Mouse (Mus musculus) embryonic facial prominence, embryonic 12.5 days (tissue): ENCODE data around the gene Mxd1. TPM values are rescaled to one million over a fixed set of nuclear protein-coding genes. Genes with fewer than 3 reads are reported as not detected.

Experiments
- ATAC-seq: fragments of 200-750 bp; cut with Nextera tagmentation; 2 replicates; pipeline ENCODE4 v1.8.0; 2017; ENCODE audit not compliant: insufficient number of reproducible peaks, insufficient read depth, low FRiP score, low TSS enrichment
- H3K27ac ChIP-seq: fragments of 300-500 bp; sonication (generic); 2 replicates; pipeline ENCODE4 v1.5.1; 2016; ENCODE audit warnings: mild to moderate bottlenecking
- H3K27me3 ChIP-seq: fragments of 300-500 bp; sonication (generic); 2 replicates; pipeline ENCODE4 v1.6.1; 2016; ENCODE audit warnings: mild to moderate bottlenecking, moderate library complexity
- H3K36me3 ChIP-seq: fragments of 300-500 bp; sonication (generic); 2 replicates; pipeline ENCODE4 v1.6.1; 2016; ENCODE audit warnings: mild to moderate bottlenecking
- H3K4me1 ChIP-seq: fragments of 300-500 bp; sonication (generic); 2 replicates; pipeline ENCODE4 v1.6.1; 2016
- H3K4me2 ChIP-seq: fragments of 300-500 bp; sonication (generic); replicated peaks from 2 replicates; pipeline ENCODE4 v1.6.1; 2016; ENCODE audit warnings: mild to moderate bottlenecking, moderate library complexity
- H3K4me3 ChIP-seq: fragments of 300-500 bp; sonication (generic); 2 replicates; pipeline ENCODE4 v1.5.1; 2016; ENCODE audit warnings: mild to moderate bottlenecking
- H3K9ac ChIP-seq: fragments of 300-500 bp; sonication (generic); 2 replicates; pipeline ENCODE4 v1.6.1; 2016; ENCODE audit warnings: mild to moderate bottlenecking, moderate library complexity
- H3K9me3 ChIP-seq: fragments of 300-500 bp; sonication (generic); 2 replicates; pipeline ENCODE4 v1.6.1; 2016; ENCODE audit warnings: mild to moderate bottlenecking, moderate library complexity
- WGBS: fragments of 180-500 bp; shearing (Covaris S2); methylation state at CpG from one replicate; pipeline ENCODE4 v1.1.7; 2016; 5-methylcytosine and 5-hydroxymethylcytosine counted together
- polyA plus RNA-seq: library from polyadenylated mRNA; unstranded; fragments of >200 nt; fragmentation: Nextera tagmentation; extraction: Ambion mirVana; gene quantifications from 2 replicates; pipeline ENCODE4 v1.2.1, GENCODE M21; 2016

The Mxd1 gene
- polyA plus RNA-seq, 1 experiment from 2014 or later, result 17.9 TPM

DNA sequence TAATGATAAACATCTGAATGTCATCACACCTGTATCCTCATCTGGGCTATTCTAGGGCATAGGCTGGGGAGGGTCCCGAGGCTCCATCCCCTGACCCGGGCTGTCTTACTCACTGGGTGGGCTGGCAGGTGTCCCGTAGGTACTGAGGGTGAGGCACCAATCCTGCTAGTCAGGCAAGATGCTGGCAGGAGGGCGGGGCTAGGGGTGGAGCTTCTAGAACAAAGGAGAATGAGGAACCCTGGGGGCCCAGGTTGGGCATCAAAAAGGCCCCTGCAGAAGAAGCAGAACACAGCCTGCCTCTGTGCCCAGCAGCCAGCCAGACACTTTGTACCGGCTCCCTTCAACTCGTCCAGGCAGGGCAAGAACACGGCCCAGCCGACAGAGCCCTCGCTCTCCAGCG is 41.0 kb downstream of the Mxd1 start, which contains the start of gene Asprv1:
Gene Asprv1 (plus strand): TSS at position 219 of the 400 bp plus-strand sequence.
- Histone ChIP-seq H3K9me3 (no peaks in the 10 kb centered on the region), H3K27ac (no peak within 1 kb of the TSS), H3K4me3 (no peak within 1 kb of the TSS), H3K9ac (no peak within 1 kb of the TSS), H3K4me1 (0 out of 2 replicates have a peak, but pooled peaks cover 4% of the 10 kb centered on the region), H3K27me3 (no peaks in the 10 kb centered on the region), H3K36me3 (no peaks in the 10 kb centered on the region), H3K4me2 (no peak within 1 kb of the TSS)
- ATAC-seq, result no peak
- WGBS, result 50% methylated on average over 10 of the region's 10 CpGs

DNA sequence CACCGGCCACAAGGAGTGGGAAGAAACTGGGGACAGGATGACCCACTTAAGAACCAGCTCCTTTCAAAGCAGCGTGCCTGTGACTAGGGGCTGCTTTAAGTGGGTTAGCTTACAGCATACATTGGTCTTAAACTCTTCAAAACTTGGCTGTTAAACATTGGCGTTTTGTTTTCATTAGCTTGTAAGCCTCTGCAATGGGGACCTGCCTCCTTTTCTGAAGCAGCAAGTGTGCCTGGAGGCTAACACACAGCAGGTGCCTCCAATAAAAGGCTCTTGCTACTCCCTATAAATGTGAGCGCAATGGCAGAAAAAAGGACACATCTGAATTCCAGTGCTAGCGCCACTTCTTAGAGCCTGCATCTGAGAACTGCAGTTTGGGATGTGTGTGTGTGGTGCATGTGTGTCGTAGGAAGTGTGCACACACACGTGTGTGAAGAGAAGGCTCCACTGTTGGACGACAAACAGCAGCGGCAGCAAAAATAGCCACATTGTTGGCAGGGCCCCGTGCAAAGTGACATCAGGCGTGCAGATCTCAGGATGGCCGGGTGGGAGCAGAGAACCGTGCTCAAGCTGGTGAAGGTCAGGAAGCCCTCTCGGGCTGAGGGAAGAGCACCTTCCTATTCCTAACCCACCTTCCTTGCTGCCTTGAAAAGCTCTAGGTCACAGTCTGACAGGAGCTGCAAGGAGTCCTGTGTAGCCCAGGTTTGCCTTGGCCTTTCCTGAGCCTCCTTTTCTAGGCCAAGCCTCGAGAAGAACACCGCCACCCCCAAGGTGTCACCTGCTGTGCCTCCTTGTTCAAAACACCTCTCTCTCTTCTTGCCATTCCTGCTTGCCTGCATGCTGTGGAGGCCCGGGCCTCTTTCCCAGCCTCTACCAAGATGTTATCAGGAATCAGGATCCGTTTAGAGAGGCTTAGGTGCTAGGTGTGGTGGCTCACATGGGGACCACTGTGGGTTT is 44.6 kb downstream of the Mxd1 start:
- WGBS, result 57% methylated on average over 18 of the region's 18 CpGs
- Histone ChIP-seq H3K27me3 (no peaks in the 10 kb centered on the region), H3K4me2 (no peak overlapping the region), H3K27ac (no peak overlapping the region), H3K4me1 (no peaks in the 10 kb centered on the region), H3K9me3 (no peaks in the 10 kb centered on the region), H3K9ac (no peak overlapping the region), H3K4me3 (no peak overlapping the region), H3K36me3 (no peaks in the 10 kb centered on the region)
- ATAC-seq, result no peak

DNA sequence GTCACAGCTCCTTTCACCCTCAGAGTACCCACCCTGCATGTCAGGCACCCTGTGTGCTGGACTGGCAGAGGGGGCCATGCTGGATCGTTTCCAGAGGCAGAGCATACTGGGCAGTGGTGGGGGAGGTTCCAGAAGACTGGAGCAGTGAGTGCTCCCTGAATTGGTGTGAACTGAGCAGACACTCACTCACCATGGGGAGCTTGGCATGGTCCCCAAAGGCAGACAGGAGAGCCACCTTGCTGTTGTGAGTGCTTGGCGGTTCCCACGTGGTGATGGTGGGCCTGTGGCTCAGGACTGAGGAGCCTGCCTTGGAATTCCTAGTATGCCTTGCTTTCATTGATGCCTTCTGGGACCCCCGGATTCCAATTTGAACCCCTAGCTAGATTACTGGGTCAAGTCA is 45.8 kb downstream of the Mxd1 start:
- H3K9ac ChIP-seq, result no peak overlapping the region
- H3K9me3 ChIP-seq, result no peaks in the 10 kb centered on the region
- no peak overlapping the region for H3K4me2 ChIP-seq
- no peak for ATAC-seq
- H3K27ac ChIP-seq, result no peak overlapping the region
- no peaks in the 10 kb centered on the region for H3K27me3 ChIP-seq
- H3K36me3 ChIP-seq, result no peaks in the 10 kb centered on the region
- no peaks in the 10 kb centered on the region for H3K4me1 ChIP-seq
- WGBS, result 78% methylated on average over 4 of the region's 4 CpGs
- no peak overlapping the region for H3K4me3 ChIP-seq

DNA sequence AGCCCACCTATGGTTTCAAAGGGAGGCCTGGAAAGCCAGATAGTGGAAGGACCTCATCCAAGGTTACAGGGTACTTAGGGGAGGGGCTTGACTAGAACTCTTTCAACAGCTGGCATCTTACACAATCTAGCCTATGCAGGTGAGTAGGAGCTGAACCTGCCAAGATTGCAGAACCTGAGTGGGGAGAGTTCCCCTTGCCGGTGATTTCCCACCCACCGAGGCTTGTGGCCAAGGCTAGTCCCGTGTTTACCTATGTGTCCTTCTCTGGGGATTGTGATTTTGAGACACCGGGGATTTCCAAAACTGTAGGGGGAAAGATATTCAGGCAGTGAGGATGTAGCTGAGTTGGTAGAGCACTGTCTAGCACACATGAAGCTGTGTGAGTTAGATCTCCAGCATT is 53.7 kb downstream of the Mxd1 start:
- H3K9ac ChIP-seq, result no peak overlapping the region
- no peaks in the 10 kb centered on the region for H3K9me3 ChIP-seq
- whole genome bisulfite sequencing, result 83% methylated on average over 4 of the region's 4 CpGs
- no peak overlapping the region for H3K27ac ChIP-seq
- H3K4me2 ChIP-seq, result no peak overlapping the region
- no peaks in the 10 kb centered on the region for H3K4me1 ChIP-seq
- no peaks in the 10 kb centered on the region for H3K27me3 ChIP-seq
- H3K36me3 ChIP-seq, result no peaks in the 10 kb centered on the region
- H3K4me3 ChIP-seq, result no peak overlapping the region
- ATAC-seq, result no peak

DNA sequence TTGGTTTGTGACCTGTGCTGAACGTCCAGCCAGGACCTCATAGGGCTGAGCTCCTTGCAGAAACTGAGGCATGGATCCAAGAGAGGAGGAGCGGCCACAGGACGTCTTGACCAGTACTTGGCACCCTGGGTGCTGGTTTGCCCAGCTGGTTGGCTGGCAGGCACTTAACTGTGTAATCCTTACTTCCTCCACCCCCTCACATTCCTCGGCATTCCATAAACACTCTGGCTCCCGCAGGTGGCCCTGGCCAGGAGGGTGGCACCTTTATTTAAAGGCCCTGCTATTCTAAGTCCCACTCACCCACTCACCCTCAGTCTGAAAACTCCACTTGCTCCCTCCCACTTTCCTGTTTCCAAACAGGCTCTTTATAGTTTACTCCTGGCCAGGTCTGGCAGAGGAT is 58.2 kb downstream of the Mxd1 start:
- no peaks in the 10 kb centered on the region for H3K27me3 ChIP-seq
- no peak overlapping the region for H3K9ac ChIP-seq
- H3K9me3 ChIP-seq, result no peaks in the 10 kb centered on the region
- no peaks in the 10 kb centered on the region for H3K36me3 ChIP-seq
- ATAC-seq, result no peak
- H3K27ac ChIP-seq, result no peak overlapping the region
- no peak overlapping the region for H3K4me3 ChIP-seq
- WGBS, result 61% methylated on average over 5 of the region's 5 CpGs
- no peaks in the 10 kb centered on the region for H3K4me1 ChIP-seq
- H3K4me2 ChIP-seq, result no peak overlapping the region

DNA sequence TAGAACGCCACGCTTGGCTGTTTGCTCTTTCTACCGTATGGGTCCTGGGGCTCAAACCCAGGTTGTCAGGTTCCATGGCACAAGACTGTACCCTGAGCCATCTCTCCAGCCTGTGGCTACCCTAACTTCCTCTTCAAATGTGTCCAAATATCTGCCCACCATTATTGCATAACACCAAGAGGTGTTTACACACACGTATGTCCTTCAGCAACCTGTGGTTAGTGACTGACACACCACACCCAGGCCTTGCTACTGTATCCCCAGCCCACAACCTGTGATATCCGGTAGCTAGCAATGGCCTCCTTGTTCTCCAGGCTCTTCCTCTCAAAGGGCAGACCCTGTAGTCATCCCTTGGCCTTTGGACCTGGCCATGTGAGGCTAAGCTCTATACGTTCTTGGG is 59.7 kb downstream of the Mxd1 start:
- Histone ChIP-seq H3K4me2 (no peak overlapping the region), H3K4me3 (no peak overlapping the region), H3K9ac (no peak overlapping the region), H3K4me1 (no peaks in the 10 kb centered on the region), H3K9me3 (no peaks in the 10 kb centered on the region), H3K27me3 (no peaks in the 10 kb centered on the region), H3K27ac (no peak overlapping the region), H3K36me3 (no peaks in the 10 kb centered on the region)
- ATAC-seq, result no peak
- WGBS, result 90% methylated on average over 6 of the region's 6 CpGs

DNA sequence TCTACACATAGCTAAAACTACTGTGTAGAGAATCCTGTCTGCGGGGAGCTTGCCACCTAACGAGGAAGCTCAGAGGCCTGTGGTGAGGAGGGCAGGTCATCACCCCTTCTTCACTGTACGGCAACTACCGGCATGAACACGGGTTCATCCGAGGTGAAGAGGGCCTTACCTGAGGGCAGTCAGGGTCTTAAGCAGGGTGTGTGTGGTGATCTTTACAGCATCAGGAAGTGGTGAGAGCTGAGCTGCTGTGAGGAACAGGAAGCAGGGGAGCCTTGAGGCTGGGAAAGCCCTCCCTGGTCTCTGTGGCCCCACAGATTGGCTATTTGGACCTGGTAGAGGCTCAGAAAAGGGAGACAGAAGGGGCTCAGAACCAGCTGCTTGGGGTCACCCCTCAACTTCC is 61.5 kb downstream of the Mxd1 start:
- Histone ChIP-seq H3K4me3 (no peak overlapping the region), H3K9ac (no peak overlapping the region), H3K4me1 (no peaks in the 10 kb centered on the region), H3K27me3 (no peaks in the 10 kb centered on the region), H3K27ac (no peak overlapping the region), H3K9me3 (no peaks in the 10 kb centered on the region), H3K4me2 (no peak overlapping the region), H3K36me3 (no peaks in the 10 kb centered on the region)
- 76% methylated on average over 6 of the region's 6 CpGs for WGBS
- no peak for ATAC-seq

DNA sequence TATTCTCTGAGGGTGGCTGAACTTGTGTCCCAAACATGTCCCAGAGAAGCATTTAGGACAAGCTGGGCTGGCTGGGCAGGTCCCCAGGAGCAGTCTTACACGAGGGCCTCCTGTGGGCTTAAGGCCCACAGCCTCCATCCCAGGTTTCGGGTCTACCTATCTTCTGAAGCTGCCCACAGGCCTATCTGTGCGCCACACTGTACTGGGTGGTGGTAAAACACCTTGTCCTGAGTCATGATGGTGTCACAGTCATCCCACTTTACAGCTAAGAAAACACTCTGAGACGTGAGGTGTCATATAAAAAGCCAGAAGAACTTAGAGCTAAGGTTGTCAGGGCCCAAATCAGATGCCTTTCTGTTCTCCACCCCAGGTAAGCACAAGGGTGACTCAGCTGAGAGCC is 62.7 kb downstream of the Mxd1 start:
- 81% methylated on average over 4 of the region's 4 CpGs for WGBS
- Histone ChIP-seq H3K9me3 (no peaks in the 10 kb centered on the region), H3K27ac (no peak overlapping the region), H3K9ac (no peak overlapping the region), H3K4me2 (no peak overlapping the region), H3K27me3 (no peaks in the 10 kb centered on the region), H3K4me1 (no peaks in the 10 kb centered on the region), H3K36me3 (no peaks in the 10 kb centered on the region), H3K4me3 (no peak overlapping the region)
- no peak for ATAC-seq

DNA sequence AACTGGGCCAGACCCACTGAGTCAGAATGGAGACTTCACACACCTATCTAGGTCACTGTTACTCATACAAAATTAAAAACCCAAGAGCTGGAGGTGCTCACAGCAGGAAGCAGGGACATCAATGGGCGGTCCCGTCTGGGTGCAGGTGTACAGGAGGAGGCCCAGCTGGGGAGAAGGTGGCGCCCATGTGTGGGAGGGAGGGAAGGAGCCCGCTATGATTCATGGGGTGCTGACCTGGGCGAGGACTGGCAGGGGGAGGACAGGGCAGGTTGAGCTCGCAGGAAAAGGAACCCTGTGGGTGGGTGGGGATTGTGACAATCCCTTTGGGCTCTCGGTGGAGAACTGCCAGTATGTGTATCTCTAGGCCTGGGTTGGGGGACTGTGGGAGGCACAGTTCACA is 63.7 kb downstream of the Mxd1 start:
- Histone ChIP-seq H3K4me1 (no peaks in the 10 kb centered on the region), H3K9me3 (no peaks in the 10 kb centered on the region), H3K36me3 (no peaks in the 10 kb centered on the region), H3K4me3 (no peak overlapping the region), H3K9ac (no peak overlapping the region), H3K27me3 (no peaks in the 10 kb centered on the region), H3K27ac (no peak overlapping the region), H3K4me2 (no peak overlapping the region)
- WGBS, result 62% methylated on average over 7 of the region's 7 CpGs
- no peak for ATAC-seq

DNA sequence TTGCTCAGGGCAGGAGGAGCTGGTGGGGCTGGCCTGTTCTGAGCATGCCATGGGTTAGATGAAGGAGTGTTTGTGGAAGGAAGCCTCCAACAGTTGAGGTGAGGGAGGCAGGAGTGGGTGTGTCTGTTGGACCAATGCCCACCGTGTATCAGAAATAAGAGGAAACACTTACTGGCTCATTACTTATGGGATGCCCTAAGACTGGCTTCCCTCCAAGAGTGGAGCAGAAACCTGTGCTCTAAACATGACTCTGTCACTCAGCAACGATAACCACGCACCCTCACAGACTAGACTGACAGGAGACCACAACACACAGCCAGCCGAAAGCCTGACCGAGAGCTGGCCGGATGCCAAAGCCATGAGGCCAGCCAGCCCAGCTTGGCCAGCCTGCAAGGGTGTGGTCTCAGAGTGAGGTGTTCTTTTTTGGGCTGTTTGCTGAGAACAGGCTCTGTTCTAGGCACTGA is 69.0 kb downstream of the Mxd1 start:
- WGBS, result 63% methylated on average over 6 of the region's 6 CpGs
- Histone ChIP-seq H3K9me3 (no peaks in the 10 kb centered on the region), H3K27ac (no peak overlapping the region), H3K36me3 (no peaks in the 10 kb centered on the region), H3K4me2 (no peak overlapping the region), H3K4me1 (no peaks in the 10 kb centered on the region), H3K4me3 (no peak overlapping the region), H3K27me3 (no peaks in the 10 kb centered on the region), H3K9ac (no peak overlapping the region)
- 0 out of 2 replicates have a peak, but pooled peaks have one; percentile 57 for ATAC-seq

DNA sequence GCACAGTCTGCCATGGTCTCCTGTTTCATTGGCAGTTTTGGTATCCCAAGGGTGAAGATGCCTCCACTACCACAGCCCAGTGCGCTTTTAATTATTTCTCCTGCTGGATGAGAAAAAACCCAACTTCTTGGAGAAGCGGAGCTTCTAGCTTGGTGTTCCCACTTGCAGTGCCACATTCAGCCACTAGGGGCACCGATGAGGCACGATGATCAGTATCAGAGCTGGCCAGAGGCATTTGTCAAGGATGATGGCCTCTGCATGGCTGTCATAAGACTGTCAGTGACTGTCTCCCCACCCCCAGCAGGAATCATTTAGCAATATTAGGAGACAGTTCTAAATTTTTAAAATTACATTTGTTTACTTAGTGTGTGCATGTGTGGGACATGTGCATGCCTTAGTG is 69.8 kb downstream of the Mxd1 start:
- Histone ChIP-seq H3K27me3 (no peaks in the 10 kb centered on the region), H3K4me1 (no peaks in the 10 kb centered on the region), H3K9me3 (no peaks in the 10 kb centered on the region), H3K4me2 (no peak overlapping the region), H3K4me3 (no peak overlapping the region), H3K36me3 (no peaks in the 10 kb centered on the region), H3K9ac (no peak overlapping the region), H3K27ac (no peak overlapping the region)
- 21% methylated on average over 4 of the region's 4 CpGs for whole genome bisulfite sequencing
- ATAC-seq, result no peak

DNA sequence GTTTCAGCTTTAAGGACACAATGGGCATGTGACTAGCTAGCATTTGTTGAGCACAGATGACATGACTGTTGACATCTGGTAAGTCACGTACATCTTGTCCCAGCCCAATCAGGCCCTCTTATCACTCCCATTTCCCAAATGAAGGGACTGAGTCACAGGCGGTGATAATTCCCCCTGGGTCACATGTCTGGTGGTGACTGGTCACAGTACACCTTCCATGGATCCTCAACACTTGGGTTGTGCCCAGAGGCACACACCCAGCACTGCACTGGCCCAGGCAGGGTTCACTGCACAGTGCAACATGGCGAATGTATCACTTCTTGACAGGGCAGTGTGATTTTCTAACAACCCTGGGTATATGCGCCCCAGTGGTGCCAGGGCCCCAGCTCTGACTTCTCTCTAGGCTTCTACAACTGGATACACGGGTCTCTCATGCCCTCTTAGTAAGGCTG is 70.2 kb downstream of the Mxd1 start:
- Histone ChIP-seq H3K4me1 (no peaks in the 10 kb centered on the region), H3K9ac (no peak overlapping the region), H3K27ac (no peak overlapping the region), H3K4me3 (no peak overlapping the region), H3K9me3 (no peaks in the 10 kb centered on the region), H3K36me3 (no peaks in the 10 kb centered on the region), H3K27me3 (no peaks in the 10 kb centered on the region), H3K4me2 (no peak overlapping the region)
- no peak for ATAC-seq
- WGBS, result 75% methylated on average over 5 of the region's 5 CpGs
